In the genomic region with DNA sequence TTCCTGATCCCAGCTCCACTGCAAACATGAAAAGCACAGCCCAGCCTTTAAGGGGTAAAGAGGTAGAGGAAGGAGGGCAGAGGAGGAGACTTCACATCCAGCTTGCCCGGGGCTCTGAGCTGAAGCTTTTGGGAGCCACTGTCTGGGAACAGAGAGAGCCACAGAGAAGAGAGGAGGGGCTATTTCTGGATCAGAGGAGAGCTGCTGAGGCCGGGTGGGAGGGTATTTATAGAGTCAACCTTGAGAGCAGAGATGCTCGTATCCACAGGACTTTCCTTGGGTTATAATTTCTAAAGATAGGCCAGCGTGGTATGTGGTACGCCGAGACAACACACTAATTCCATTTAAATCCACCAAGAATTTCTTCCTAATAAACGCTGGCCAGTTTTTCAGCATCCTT, we compare ENCODE assay signal across 30 mouse cellular contexts.
A peak's percentile ranks its signal among the peaks of the same experiment; 100 is the strongest.
DNase-seq lines count a peak whose midpoint lies in the region; ATAC-seq lines count a peak whose summit lies in the region.
"Had no signal": no experiment of that assay in that cellular context is flagged by ENCODE, and none has a peak within 500 bp of the region (broad histone marks: within the 10 kb centered on the region; RNA-seq: fewer than 3 reads in every experiment).

No protein-coding gene starts in this region.

- H3K4me3 ChIP-seq in heart, embryonic 12.5 days, result no peak overlapping the region
- no peak overlapping the region for H3K4me3 ChIP-seq in heart, embryonic 15.5 days
- no peak overlapping the region for H3K4me3 ChIP-seq in midbrain, embryonic 11.5 days (ENCODE audit: low read depth, low read length)
- H3K4me3 ChIP-seq in midbrain, embryonic 14.5 days (replicated peaks; ENCODE audit: low read depth, low read length), result no peak overlapping the region
- H3K4me3 ChIP-seq: embryonic facial prominence, embryonic 10.5 days; embryonic facial prominence, embryonic 13.5 days; erythroblast, embryonic 14.5 days; forebrain, embryonic 12.5 days; forebrain, embryonic 15.5 days; gastrocnemius, adult 2 months; heart, adult 2 months; hindbrain, embryonic 10.5 days; hindbrain, embryonic 13.5 days; intestine, embryonic 15.5 days had no signal

- no peaks in the 10 kb centered on the region for H3K9me3 ChIP-seq in heart, embryonic 12.5 days (replicated peaks)
- H3K9me3 ChIP-seq in heart, embryonic 15.5 days (replicated peaks), result no peaks in the 10 kb centered on the region
- no peaks in the 10 kb centered on the region for H3K9me3 ChIP-seq in midbrain, embryonic 11.5 days (ENCODE audit: control insufficient read depth, low read length)
- no peaks in the 10 kb centered on the region for H3K9me3 ChIP-seq in midbrain, embryonic 14.5 days (ENCODE audit: control insufficient read depth, low read length)
- H3K9me3 ChIP-seq: embryonic facial prominence, embryonic 10.5 days; embryonic facial prominence, embryonic 13.5 days; forebrain, embryonic 12.5 days; forebrain, embryonic 15.5 days; hindbrain, embryonic 10.5 days; hindbrain, embryonic 13.5 days; intestine, embryonic 15.5 days had no signal

- no peaks in the 10 kb centered on the region for H3K27me3 ChIP-seq in heart, embryonic 12.5 days (replicated peaks)
- H3K27me3 ChIP-seq in heart, embryonic 15.5 days, result no peaks in the 10 kb centered on the region
- H3K27me3 ChIP-seq in midbrain, embryonic 11.5 days (ENCODE audit: control insufficient read depth, insufficient read depth, low read length), result no peaks in the 10 kb centered on the region
- H3K27me3 ChIP-seq in midbrain, embryonic 14.5 days (ENCODE audit: control insufficient read depth, insufficient read depth, low read length), result no peaks in the 10 kb centered on the region
- H3K27me3 ChIP-seq: forebrain, embryonic 12.5 days; forebrain, embryonic 15.5 days; hindbrain, embryonic 13.5 days; intestine, embryonic 15.5 days had no signal

- no peak overlapping the region; the same call in 1 of the 2 replicates for H3K27ac ChIP-seq in heart, embryonic 12.5 days (ENCODE audit: poor library complexity, severe bottlenecking)
- peak overlapping the region; percentile 47; the same call in 1 of the 2 replicates for H3K27ac ChIP-seq in heart, embryonic 15.5 days
- H3K27ac ChIP-seq in midbrain, embryonic 11.5 days (ENCODE audit: low read depth, low read length), result no peak overlapping the region
- no peak overlapping the region for H3K27ac ChIP-seq in midbrain, embryonic 14.5 days (replicated peaks; ENCODE audit: low read depth, low read length)
- H3K27ac ChIP-seq: embryonic facial prominence, embryonic 10.5 days; embryonic facial prominence, embryonic 13.5 days; forebrain, embryonic 12.5 days; forebrain, embryonic 15.5 days; gastrocnemius, adult 2 months; heart, adult 2 months; hindbrain, embryonic 10.5 days; hindbrain, embryonic 13.5 days; intestine, embryonic 15.5 days had no signal

- H3K4me2 ChIP-seq in heart, embryonic 12.5 days, result peak overlapping the region; percentile 38; the same call in 1 of the 2 replicates
- peak overlapping the region; percentile 42 for H3K4me2 ChIP-seq in heart, embryonic 15.5 days
- no peak overlapping the region for H3K4me2 ChIP-seq in midbrain, embryonic 11.5 days
- no peak overlapping the region for H3K4me2 ChIP-seq in midbrain, embryonic 14.5 days (ENCODE audit: low read length)
- H3K4me2 ChIP-seq: embryonic facial prominence, embryonic 13.5 days; forebrain, embryonic 12.5 days; forebrain, embryonic 15.5 days; hindbrain, embryonic 13.5 days; intestine, embryonic 15.5 days had no signal

- intact Hi-C loops in heart, postnatal 14 days (cut with DNase I), result no loop called here

- H3K9ac ChIP-seq in heart, embryonic 12.5 days, result no peak overlapping the region
- H3K9ac ChIP-seq in heart, embryonic 15.5 days, result no peak overlapping the region
- H3K9ac ChIP-seq in midbrain, embryonic 11.5 days (ENCODE audit: low read length), result no peak overlapping the region
- no peak overlapping the region for H3K9ac ChIP-seq in midbrain, embryonic 14.5 days (replicated peaks; ENCODE audit: low read length)
- H3K9ac ChIP-seq: embryonic facial prominence, embryonic 13.5 days; forebrain, embryonic 12.5 days; forebrain, embryonic 15.5 days; hindbrain, embryonic 13.5 days; intestine, embryonic 15.5 days had no signal

- peak; percentile 76 for ATAC-seq in frontal cortex, adult (ENCODE audit: low TSS enrichment)
- no peak for ATAC-seq in heart, embryonic 12.5 days (ENCODE audit: insufficient number of reproducible peaks, low FRiP score)
- ATAC-seq in heart, embryonic 15.5 days (replicated peaks; ENCODE audit: insufficient number of reproducible peaks, insufficient read depth, low FRiP score, low read depth), result 0 out of 2 replicates have a peak, but pooled peaks have one; percentile 57
- no peak for ATAC-seq in midbrain, embryonic 11.5 days (ENCODE audit: low FRiP score)
- ATAC-seq in midbrain, embryonic 14.5 days (ENCODE audit: low FRiP score, low TSS enrichment), result no peak
- ATAC-seq: activated CD4-positive, CD25-positive, alpha-beta regulatory T cell, adult 4 months; forebrain, embryonic 15.5 days; hindbrain, embryonic 16.5 days; intestine, embryonic 15.5 days had no signal

- WGBS in heart, embryonic 12.5 days, result 45% methylated on average over 7 of the region's 7 CpGs
- WGBS in heart, embryonic 15.5 days, result 47% methylated on average over 7 of the region's 7 CpGs
- WGBS in midbrain, embryonic 11.5 days, result 85% methylated on average over 7 of the region's 7 CpGs
- WGBS in midbrain, embryonic 14.5 days, result 81% methylated on average over 7 of the region's 7 CpGs

- DNase-seq in frontal cortex, postnatal 14 days (ENCODE audit: low spot score in 2 of 2), result no peak
- no peak for DNase-seq in heart, postnatal 14 days
- DNase-seq in heart, adult 9 months (ENCODE audit: low spot score in 2 of 2), result no peak
- peak; percentile 33 for DNase-seq in midbrain, embryonic 11.5 days (ENCODE audit: low spot score, missing footprints)
- DNase-seq in midbrain, embryonic 14.5 days, result no peak
- DNase-seq: adrenal gland, adult 8-10 months; adrenal gland, postnatal 25 days; cerebellum, adult 11-12 months; cerebellum, adult 8-10 months; cerebellum, postnatal 10 days; cerebellum, postnatal 36 days; embryo, embryonic 11 days; gastrocnemius, adult 2 months; gastrocnemius, postnatal 14 days; kidney, adult 11 months; kidney, adult 8-10 months had no signal

- no peaks in the 10 kb centered on the region for H3K36me3 ChIP-seq in heart, embryonic 12.5 days
- no peaks in the 10 kb centered on the region for H3K36me3 ChIP-seq in heart, embryonic 15.5 days
- H3K36me3 ChIP-seq in midbrain, embryonic 11.5 days (ENCODE audit: control insufficient read depth, insufficient read depth, low read length), result no peaks in the 10 kb centered on the region
- H3K36me3 ChIP-seq in midbrain, embryonic 14.5 days (ENCODE audit: control insufficient read depth, insufficient read depth, low read length), result no peaks in the 10 kb centered on the region
- H3K36me3 ChIP-seq: embryonic facial prominence, embryonic 10.5 days; embryonic facial prominence, embryonic 13.5 days; forebrain, embryonic 12.5 days; forebrain, embryonic 15.5 days; hindbrain, embryonic 10.5 days; hindbrain, embryonic 13.5 days; intestine, embryonic 15.5 days had no signal

- peaks cover 16% of the 10 kb centered on the region for H3K4me1 ChIP-seq in heart, embryonic 12.5 days (replicated peaks)
- H3K4me1 ChIP-seq in heart, embryonic 15.5 days (replicated peaks), result peaks cover 11% of the 10 kb centered on the region
- H3K4me1 ChIP-seq in midbrain, embryonic 11.5 days (ENCODE audit: control insufficient read depth, insufficient read depth, low read length), result no peaks in the 10 kb centered on the region
- H3K4me1 ChIP-seq in midbrain, embryonic 14.5 days (ENCODE audit: control insufficient read depth, insufficient read depth, low read length), result no peaks in the 10 kb centered on the region; the same call in 1 of the 2 replicates
- H3K4me1 ChIP-seq: embryonic facial prominence, embryonic 13.5 days; forebrain, embryonic 15.5 days; hindbrain, embryonic 13.5 days; intestine, embryonic 15.5 days had no signal

Comparison
In these comparisons a context has a peak if more than half of its experiments do, and no peak if none do; other contexts are left out.
1. ATAC-seq: peak in frontal cortex, adult (single experiment) and heart, embryonic 15.5 days (single experiment); none in heart, embryonic 12.5 days (single experiment), midbrain, embryonic 11.5 days (single experiment) and midbrain, embryonic 14.5 days (single experiment).
2. H3K4me2 ChIP-seq: peak in heart, embryonic 12.5 days (single experiment) and heart, embryonic 15.5 days (single experiment); none in midbrain, embryonic 11.5 days (single experiment) and midbrain, embryonic 14.5 days (single experiment).